Mouse (Mus musculus) testis, adult 2 months (tissue): Measurements from ENCODE around the gene Slit3.

Experiments used
- CTCF ChIP-seq: fragments of 200-500 bp; IDR thresholded peaks from 2 replicates; pipeline ENCODE4 v1.5.1; 2012; ENCODE audit warnings: low read depth, mild to moderate bottlenecking, inconsistent platforms, low read length, moderate library complexity; ENCODE audit not compliant: control insufficient read depth, insufficient read depth, insufficient replicate concordance
- POLR2A ChIP-seq: fragments of 200-500 bp; IDR thresholded peaks from 2 replicates; pipeline ENCODE4 v1.6.1; 2012; ENCODE audit warnings: low read depth, mild to moderate bottlenecking, inconsistent platforms, low read length, moderate library complexity; ENCODE audit not compliant: control insufficient read depth

DNA sequence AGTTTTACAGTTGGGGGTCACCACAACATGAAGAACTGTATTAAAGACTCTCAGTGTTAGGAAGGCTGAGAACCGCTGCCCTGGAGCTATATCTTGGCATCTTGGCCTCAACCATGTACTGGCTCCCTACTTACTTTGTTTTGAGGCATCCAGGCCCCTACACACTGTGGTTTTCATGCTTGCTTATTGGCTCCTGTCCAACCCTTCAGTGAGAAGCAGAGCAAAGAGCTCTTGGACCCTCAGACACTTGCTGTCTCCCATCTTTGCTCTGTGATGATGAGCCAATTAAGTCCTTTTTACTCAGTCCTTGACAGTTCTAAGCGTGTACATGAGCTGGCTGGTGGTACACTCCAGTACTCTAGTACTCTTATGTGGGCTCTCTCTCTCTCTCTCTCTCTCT is 177.5 kb downstream of the Slit3 start:
- TF ChIP-seq CTCF (no peak), POLR2A (no peak)
